Mouse (Mus musculus): ENCODE measurements around the gene Zbtb32.

Gene Zbtb32

GRCm38 (mm10) chr7:30551445-30552101, 47.1 kb downstream of the Zbtb32 start:
- ATAC-seq (ENCODE audit: insufficient number of reproducible peaks, low FRiP score, low TSS enrichment) = 0 out of 2 replicates have a peak, but pooled peaks have one; percentile 26

- ATAC-seq (ENCODE audit: insufficient number of reproducible peaks, low FRiP score, low TSS enrichment) = no peak
These were observed 48.1 kb downstream of the Zbtb32 start for GRCm38 (mm10) chr7:30550603-30551002.

- ATAC-seq (ENCODE audit: insufficient number of reproducible peaks, low FRiP score, low TSS enrichment) = no peak
These were observed 48.8 kb downstream of the Zbtb32 start for GRCm38 (mm10) chr7:30549880-30550279.

GRCm38 (mm10) chr7:30544327-30544726, 54.4 kb downstream of the Zbtb32 start:
- no peak for ATAC-seq (ENCODE audit: insufficient number of reproducible peaks, low FRiP score, low TSS enrichment)

- ATAC-seq (ENCODE audit: insufficient number of reproducible peaks, low FRiP score, low TSS enrichment) = no peak
These were observed 58.1 kb downstream of the Zbtb32 start for GRCm38 (mm10) chr7:30540572-30540971.
